Mouse (Mus musculus): ENCODE measurements around the gene Syk. TPM values are rescaled to one million over a fixed set of nuclear protein-coding genes. Genes with fewer than 3 reads are reported as not detected.
A peak's percentile ranks its signal among the peaks of the same experiment; 100 is the strongest.

Syk gene
- total RNA-seq, 1 experiment from 2014 or later = 99.6 TPM

DNA sequence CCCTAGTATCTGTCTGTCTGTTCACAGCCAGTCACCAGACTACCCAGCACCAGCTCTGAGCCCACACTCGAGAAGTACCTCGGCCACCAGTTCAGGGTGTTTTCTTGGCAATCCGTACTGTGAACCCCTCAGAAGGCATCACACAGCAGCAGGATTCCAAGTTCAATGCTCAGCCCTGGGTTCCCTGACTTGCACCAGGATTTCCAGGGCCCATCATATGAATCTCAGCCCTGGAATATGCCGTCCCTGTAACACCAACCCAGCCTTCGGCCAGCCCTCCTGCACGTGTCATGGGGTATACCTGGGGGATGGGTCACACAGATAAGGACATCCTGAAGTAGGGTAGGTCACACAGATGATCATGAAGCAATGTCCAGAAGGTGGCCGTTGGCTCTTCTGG, 75.0 kb downstream of the Syk start:
- no peak for ATAC-seq (replicated peaks in 1 of 2; ENCODE audit: insufficient read depth in 1 of 2, low FRiP score in 2 of 2, low TSS enrichment in 1 of 2, low read depth in 1 of 2, poor library complexity in 2 of 2, severe bottlenecking in 2 of 2)

- peak; percentile 86 to 91 for ATAC-seq (replicated peaks in 1 of 2; ENCODE audit: insufficient read depth in 1 of 2, low FRiP score in 2 of 2, low TSS enrichment in 1 of 2, low read depth in 1 of 2, poor library complexity in 2 of 2, severe bottlenecking in 2 of 2)
Observed at GRCm38 (mm10) chr13:52658477-52658876, 75.5 kb downstream of the Syk start.

- no peak for ATAC-seq (replicated peaks in 1 of 2; ENCODE audit: insufficient read depth in 1 of 2, low FRiP score in 2 of 2, low TSS enrichment in 1 of 2, low read depth in 1 of 2, poor library complexity in 2 of 2, severe bottlenecking in 2 of 2)
Observed at GRCm38 (mm10) chr13:52659171-52659665, 76.2 kb downstream of the Syk start.

GRCm38 (mm10) chr13:52669889-52670288, 86.9 kb downstream of the Syk start:
- ATAC-seq (replicated peaks in 1 of 2; ENCODE audit: insufficient read depth in 1 of 2, low FRiP score in 2 of 2, low TSS enrichment in 1 of 2, low read depth in 1 of 2, poor library complexity in 2 of 2, severe bottlenecking in 2 of 2) = 0 out of 4 replicates have a peak, but pooled peaks of 1 of the 2 experiments have one; percentile 48

DNA sequence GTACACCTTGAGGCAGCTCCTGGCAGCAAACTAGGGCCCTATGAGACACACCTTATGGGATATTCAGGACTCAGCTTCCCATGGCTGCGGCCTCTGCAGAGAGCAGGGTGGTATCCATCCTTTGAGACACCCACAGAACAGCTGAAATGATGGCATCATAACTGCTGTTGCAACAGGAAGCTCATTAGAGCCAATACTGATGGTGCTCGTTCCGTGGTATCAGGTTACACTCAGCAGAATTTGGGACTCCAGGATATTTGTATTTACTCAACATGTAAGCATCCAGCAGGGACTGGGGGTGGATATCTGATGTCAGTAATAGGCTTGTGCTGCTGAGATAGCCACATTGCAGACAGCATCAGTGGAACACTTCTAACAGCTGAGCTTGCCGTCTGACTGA, 90.3 kb downstream of the Syk start:
- ATAC-seq (replicated peaks in 1 of 2; ENCODE audit: insufficient read depth in 1 of 2, low FRiP score in 2 of 2, low TSS enrichment in 1 of 2, low read depth in 1 of 2, poor library complexity in 2 of 2, severe bottlenecking in 2 of 2) = 0 out of 4 replicates have a peak, but pooled peaks of 1 of the 2 experiments have one; percentile 25

DNA sequence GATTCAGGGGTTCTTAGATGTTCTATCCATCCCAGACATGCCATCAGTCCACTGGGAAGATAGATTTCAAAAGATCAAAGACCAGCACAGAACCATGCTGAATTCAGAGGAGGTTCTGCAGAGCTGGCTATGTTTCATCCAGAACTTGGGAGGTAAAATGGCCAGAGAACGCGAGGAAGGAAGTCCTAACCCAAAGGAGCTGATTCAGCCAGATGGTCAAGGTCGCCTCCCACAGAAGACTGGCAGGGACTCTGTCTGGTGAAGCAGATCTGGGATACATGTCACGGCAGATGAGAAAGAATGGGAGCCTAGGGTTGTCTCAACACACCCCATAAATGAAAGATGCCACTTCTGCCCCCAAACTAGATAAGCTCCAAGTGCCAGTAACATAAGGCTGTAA, 90.9 kb downstream of the Syk start:
- no peak for ATAC-seq (replicated peaks in 1 of 2; ENCODE audit: insufficient read depth in 1 of 2, low FRiP score in 2 of 2, low TSS enrichment in 1 of 2, low read depth in 1 of 2, poor library complexity in 2 of 2, severe bottlenecking in 2 of 2)

GRCm38 (mm10) chr13:52674839-52675238, 91.9 kb downstream of the Syk start:
- ATAC-seq (replicated peaks in 1 of 2; ENCODE audit: insufficient read depth in 1 of 2, low FRiP score in 2 of 2, low TSS enrichment in 1 of 2, low read depth in 1 of 2, poor library complexity in 2 of 2, severe bottlenecking in 2 of 2) = no peak

- ATAC-seq (replicated peaks in 1 of 2; ENCODE audit: insufficient read depth in 1 of 2, low FRiP score in 2 of 2, low TSS enrichment in 1 of 2, low read depth in 1 of 2, poor library complexity in 2 of 2, severe bottlenecking in 2 of 2) = no peak
Observed at GRCm38 (mm10) chr13:52675526-52676294, 92.7 kb downstream of the Syk start.

- ATAC-seq (replicated peaks in 1 of 2; ENCODE audit: insufficient read depth in 1 of 2, low FRiP score in 2 of 2, low TSS enrichment in 1 of 2, low read depth in 1 of 2, poor library complexity in 2 of 2, severe bottlenecking in 2 of 2) = no peak
Observed at GRCm38 (mm10) chr13:52676671-52677445, 93.9 kb downstream of the Syk start.

DNA sequence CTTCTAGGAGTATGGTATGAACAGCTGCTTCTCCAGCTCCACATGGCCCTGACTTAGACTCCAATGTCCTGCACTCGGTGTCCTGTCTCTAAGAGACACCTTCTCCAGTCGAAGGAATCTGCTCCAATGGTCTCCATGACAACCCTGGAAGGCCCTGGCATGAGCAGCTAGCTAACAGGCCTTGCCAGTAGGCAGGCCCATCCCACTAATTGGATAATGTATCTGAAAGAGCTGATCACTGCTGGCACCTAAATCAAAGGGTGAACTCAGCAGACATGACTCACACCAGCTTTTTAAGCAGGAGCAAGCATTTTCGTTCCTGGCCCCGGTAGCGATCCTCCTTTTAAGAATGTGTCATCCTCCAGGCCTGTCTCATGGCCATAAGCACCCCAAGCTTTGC, 96.9 kb downstream of the Syk start:
- ATAC-seq (replicated peaks in 1 of 2; ENCODE audit: insufficient read depth in 1 of 2, low FRiP score in 2 of 2, low TSS enrichment in 1 of 2, low read depth in 1 of 2, poor library complexity in 2 of 2, severe bottlenecking in 2 of 2) = no peak

- no peak for ATAC-seq (replicated peaks in 1 of 2; ENCODE audit: insufficient read depth in 1 of 2, low FRiP score in 2 of 2, low TSS enrichment in 1 of 2, low read depth in 1 of 2, poor library complexity in 2 of 2, severe bottlenecking in 2 of 2)
Observed at GRCm38 (mm10) chr13:52682107-52682506, 99.1 kb downstream of the Syk start.

- 0 out of 4 replicates have a peak, but pooled peaks of 1 of the 2 experiments have one; percentile 36 for ATAC-seq (replicated peaks in 1 of 2; ENCODE audit: insufficient read depth in 1 of 2, low FRiP score in 2 of 2, low TSS enrichment in 1 of 2, low read depth in 1 of 2, poor library complexity in 2 of 2, severe bottlenecking in 2 of 2)
Observed at GRCm38 (mm10) chr13:52690425-52690824, 107.5 kb downstream of the Syk start.

GRCm38 (mm10) chr13:52692311-52692710, 109.3 kb downstream of the Syk start:
- no peak for ATAC-seq (replicated peaks in 1 of 2; ENCODE audit: insufficient read depth in 1 of 2, low FRiP score in 2 of 2, low TSS enrichment in 1 of 2, low read depth in 1 of 2, poor library complexity in 2 of 2, severe bottlenecking in 2 of 2)

DNA sequence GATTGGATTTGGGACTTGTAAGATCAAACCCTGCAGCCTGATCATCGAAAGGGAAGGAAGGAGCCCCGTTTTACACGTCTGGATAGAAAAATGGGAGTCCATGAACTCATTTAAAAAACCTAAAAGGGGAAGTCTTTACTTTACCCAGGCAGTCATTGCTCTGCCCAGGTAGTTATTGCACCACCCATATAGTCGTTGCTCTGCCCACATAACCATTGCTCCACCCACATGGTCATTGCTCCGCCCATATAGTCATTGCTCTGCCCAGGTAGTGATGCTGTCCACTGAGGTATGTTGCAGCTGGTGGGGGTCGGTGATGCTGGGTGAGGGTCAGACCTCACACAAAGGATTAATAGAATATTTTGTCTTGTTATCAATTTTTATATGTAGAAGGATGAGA, 111.9 kb downstream of the Syk start:
- ATAC-seq (replicated peaks in 1 of 2; ENCODE audit: insufficient read depth in 1 of 2, low FRiP score in 2 of 2, low TSS enrichment in 1 of 2, low read depth in 1 of 2, poor library complexity in 2 of 2, severe bottlenecking in 2 of 2) = 0 out of 4 replicates have a peak, but pooled peaks of 1 of the 2 experiments have one; percentile 25

Other genes with a start within 250 kb of the Syk start
- gene Diras2, start 51.9 kb upstream of the Syk start, total RNA-seq (2017) = 0.30 and 0.75 TPM in 2 replicates

Data from hematopoietic stem cell, adult 5-6 weeks (primary cell).